ENCODE assay signal across 25 mouse cellular contexts in genomic region chr1:151682896-151683295, GRCm38 (mm10).
A peak's percentile ranks its signal among the peaks of the same experiment; 100 is the strongest.
DNase-seq lines count a peak whose midpoint lies in the region; ATAC-seq lines count a peak whose summit lies in the region.
"Had no signal": no experiment of that assay in that cellular context is flagged by ENCODE, and none has a peak within 500 bp of the region (broad histone marks: within the 10 kb centered on the region; RNA-seq: fewer than 3 reads in every experiment).

No protein-coding gene starts in this region.

- ATAC-seq in megakaryocyte, adult 5-6 weeks (ENCODE audit: poor library complexity, severe bottlenecking), result peak; percentile 62
- no peak for ATAC-seq in erythroid progenitor cell, adult 5-6 weeks (replicated peaks; ENCODE audit: low FRiP score, poor library complexity, severe bottlenecking)
- ATAC-seq in midbrain, embryonic 13.5 days, result no peak
- ATAC-seq: forebrain, embryonic 15.5 days; hindbrain, postnatal 0 days; liver, embryonic 12.5 days had no signal

- peaks cover 5% of the 10 kb centered on the region for H3K4me1 ChIP-seq in midbrain, embryonic 13.5 days (replicated peaks)
- H3K4me1 ChIP-seq: liver, embryonic 12.5 days had no signal

- H3K27ac ChIP-seq in midbrain, embryonic 13.5 days, result no peak overlapping the region
- H3K27ac ChIP-seq: forebrain, embryonic 15.5 days; heart, embryonic 13.5 days; hindbrain, postnatal 0 days; kidney, embryonic 15.5 days; limb, embryonic 13.5 days; liver, embryonic 12.5 days; neural tube, embryonic 15.5 days; stomach, postnatal 0 days had no signal

- no peak overlapping the region for H3K9ac ChIP-seq in midbrain, embryonic 13.5 days (replicated peaks)
- H3K9ac ChIP-seq: forebrain, embryonic 15.5 days; heart, embryonic 13.5 days; kidney, embryonic 15.5 days; limb, embryonic 13.5 days; liver, embryonic 12.5 days; neural tube, embryonic 15.5 days had no signal

- 95% methylated on average over 6 of the region's 6 CpGs for WGBS in midbrain, embryonic 13.5 days

- no peaks in the 10 kb centered on the region for H3K9me3 ChIP-seq in midbrain, embryonic 13.5 days
- H3K9me3 ChIP-seq: forebrain, embryonic 15.5 days; heart, embryonic 13.5 days; kidney, embryonic 15.5 days; limb, embryonic 13.5 days; liver, embryonic 12.5 days; neural tube, embryonic 15.5 days had no signal

- peak; percentile 77 for DNase-seq in CD4-positive, CD25-positive, alpha-beta regulatory T cell, adult 2 months (ENCODE audit: low read depth, low spot score)
- peak; percentile 47 for DNase-seq in T-cell, adult 2 months (ENCODE audit: low spot score)
- DNase-seq in embryo, embryonic 10 days (ENCODE audit: low spot score), result no peak
- DNase-seq in spleen, adult 18-20 months, result no peak
- DNase-seq: adrenal gland, postnatal 25 days; cerebellum, postnatal 10 days; heart, postnatal 14 days; kidney, adult 11 months; kidney, postnatal 4 days; lung, adult 18-20 months; lung, postnatal 10 days; midbrain, embryonic 14.5 days had no signal

- H3K36me3 ChIP-seq in midbrain, embryonic 13.5 days, result no peaks in the 10 kb centered on the region
- H3K36me3 ChIP-seq: forebrain, embryonic 15.5 days; heart, embryonic 13.5 days; kidney, embryonic 15.5 days; limb, embryonic 13.5 days; liver, embryonic 12.5 days; neural tube, embryonic 15.5 days had no signal

- no peak overlapping the region for H3K4me3 ChIP-seq in midbrain, embryonic 13.5 days (replicated peaks)
- H3K4me3 ChIP-seq: forebrain, embryonic 15.5 days; heart, embryonic 13.5 days; kidney, embryonic 15.5 days; limb, embryonic 13.5 days; liver, embryonic 12.5 days; myocyte; neural tube, embryonic 15.5 days had no signal

- H3K27me3 ChIP-seq in midbrain, embryonic 13.5 days, result no peaks in the 10 kb centered on the region
- H3K27me3 ChIP-seq: CH12.LX; forebrain, embryonic 15.5 days; heart, embryonic 13.5 days; kidney, embryonic 15.5 days; limb, embryonic 13.5 days; liver, embryonic 12.5 days; neural tube, embryonic 15.5 days had no signal

- H3K4me2 ChIP-seq in midbrain, embryonic 13.5 days (replicated peaks), result no peak overlapping the region
- H3K4me2 ChIP-seq: forebrain, embryonic 15.5 days; heart, embryonic 13.5 days; kidney, embryonic 15.5 days; limb, embryonic 13.5 days; liver, embryonic 12.5 days; neural tube, embryonic 15.5 days had no signal

Comparison
In these comparisons a context has a peak if more than half of its experiments do, and no peak if none do; other contexts are left out.
1. DNase-seq: peak in CD4-positive, CD25-positive, alpha-beta regulatory T cell, adult 2 months (single experiment) and T-cell, adult 2 months (single experiment); none in embryo, embryonic 10 days (single experiment) and spleen, adult 18-20 months (0 of 2).